Mouse (Mus musculus): ENCODE measurements at regions not wholly inside any gene's neighbourhood (a gene's known extent, or its start where the extent isn't known, plus 50 kb on each side); places are given as distances from the start of the nearest gene placed in this dataset.

DNA sequence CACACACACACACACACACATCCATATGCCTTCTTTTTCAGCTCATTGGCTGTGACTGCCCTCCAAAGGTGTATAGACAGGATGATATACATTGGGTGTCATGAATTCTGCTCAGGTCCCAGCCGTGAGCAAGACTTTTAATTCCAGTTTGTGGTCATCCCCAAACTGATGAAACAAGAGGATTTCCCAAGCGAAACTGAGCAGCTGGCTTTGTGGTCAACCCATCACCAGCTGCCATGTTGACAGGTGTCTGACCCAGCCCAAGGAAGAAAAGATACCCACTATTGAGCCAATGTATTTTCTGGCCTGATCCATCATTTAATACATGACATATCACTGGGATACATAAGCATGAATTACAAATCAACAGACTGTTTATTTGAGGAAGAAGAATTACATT lies 228.8 kb upstream of the Thbs1 start:
- TF ChIP-seq POLR2A (IDR thresholded peaks at IDR 0.05; ENCODE audit: borderline replicate concordance, low read depth, low read length) (no peak), CTCF (IDR thresholded peaks at IDR 0.05; ENCODE audit: low read depth, low read length) (no peak)
